Mouse (Mus musculus): ENCODE data around the gene Gje1.

Gje1 gene

GRCm38 (mm10) chr10:14718114-14718513 lies at the start of gene Gje1:
TSS of gene Gje1 (minus strand) at chr10:14718214.
- DNase-seq (ENCODE audit: extremely low spot score) = no peak

- no peak for DNase-seq (ENCODE audit: extremely low spot score)
Measured at GRCm38 (mm10) chr10:14760618-14761017, 42.6 kb upstream of the Gje1 start.

GRCm38 (mm10) chr10:14759665-14760558 lies 41.9 kb upstream of the Gje1 start:
- peak; percentile 29 for DNase-seq (ENCODE audit: extremely low spot score)

DNA sequence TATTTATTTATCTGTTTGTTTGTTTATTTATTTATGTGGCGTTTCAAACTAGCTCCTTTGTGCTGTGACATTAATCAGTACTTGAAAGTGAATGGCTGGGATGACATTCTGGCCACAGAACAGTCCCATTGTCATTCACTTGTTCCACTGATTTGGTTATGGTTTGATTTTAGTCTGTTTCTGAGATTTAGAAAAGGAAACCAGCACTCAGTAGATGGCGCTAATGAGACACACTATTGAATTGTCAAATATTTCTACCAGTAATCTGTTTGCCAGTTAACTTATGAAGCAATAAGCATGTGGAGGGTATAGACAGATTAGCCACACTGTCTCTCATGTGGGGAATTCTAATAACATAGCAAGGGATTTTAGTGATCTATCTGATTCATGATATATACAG lies 16.3 kb upstream of the Gje1 start:
- DNase-seq (ENCODE audit: extremely low spot score) = peak; percentile 39

DNA sequence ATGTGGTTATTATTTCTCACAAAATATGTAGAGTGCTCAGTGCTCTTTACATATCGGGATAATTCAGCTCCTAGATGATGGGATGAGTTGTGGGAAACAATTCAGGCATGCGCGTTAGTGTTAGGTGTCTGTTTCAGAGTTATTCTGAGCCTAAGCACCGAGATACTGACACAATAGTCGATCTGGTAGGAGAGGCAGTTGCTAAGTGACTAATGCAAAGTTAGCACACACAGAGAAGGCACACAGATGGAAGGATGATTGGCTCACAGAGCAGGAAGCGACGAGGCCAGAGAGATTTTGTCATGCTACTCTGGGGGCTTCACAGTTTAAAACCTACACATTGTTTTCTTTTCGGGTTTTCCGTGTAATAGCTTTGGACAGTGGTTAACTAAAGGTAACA lies 7.7 kb upstream of the Gje1 start:
- DNase-seq (ENCODE audit: extremely low spot score) = no peak

GRCm38 (mm10) chr10:14705072-14706066 lies 12.6 kb downstream of the Gje1 start, which contains the start of the genes Vta1 and Nmbr:
TSS of gene Vta1 (minus strand) at chr10:14705560.
TSS of gene Nmbr (plus strand) at chr10:14705591.
- peak; percentile 93 for DNase-seq (ENCODE audit: extremely low spot score)

DNA sequence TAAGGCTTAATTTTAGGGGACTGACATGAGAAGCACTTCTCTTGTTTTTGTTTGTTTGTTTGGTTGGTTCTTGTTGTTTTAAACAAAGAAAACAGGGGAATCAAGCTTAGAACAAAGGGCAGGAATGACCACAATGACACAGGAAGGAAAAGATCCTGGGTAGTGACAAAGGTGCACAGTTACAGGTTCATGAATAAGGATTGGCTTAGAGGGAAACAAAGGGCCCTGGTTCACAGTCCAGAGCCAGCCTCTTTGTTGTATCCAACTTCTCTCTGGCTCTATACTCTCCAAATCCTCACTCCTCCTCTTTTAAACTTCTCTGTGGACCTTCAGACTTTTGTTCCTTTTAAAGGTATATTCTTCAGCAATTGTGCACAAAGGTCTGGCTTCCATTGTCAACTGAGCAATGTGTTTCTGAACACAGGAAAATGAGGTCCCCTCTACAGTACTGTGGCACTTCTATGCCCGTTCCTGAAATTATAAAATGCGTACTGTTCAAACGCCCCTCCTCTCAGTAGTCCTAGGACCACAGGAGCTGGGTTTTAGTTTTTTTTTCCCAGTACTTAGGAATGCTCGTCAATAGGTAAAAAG lies 14.1 kb downstream of the Gje1 start:
- DNase-seq (ENCODE audit: extremely low spot score) = no peak

GRCm38 (mm10) chr10:14703239-14703638 lies 14.8 kb downstream of the Gje1 start:
- DNase-seq (ENCODE audit: extremely low spot score) = no peak

GRCm38 (mm10) chr10:14690349-14690748 lies 27.7 kb downstream of the Gje1 start:
- no peak for DNase-seq (ENCODE audit: extremely low spot score)

DNA sequence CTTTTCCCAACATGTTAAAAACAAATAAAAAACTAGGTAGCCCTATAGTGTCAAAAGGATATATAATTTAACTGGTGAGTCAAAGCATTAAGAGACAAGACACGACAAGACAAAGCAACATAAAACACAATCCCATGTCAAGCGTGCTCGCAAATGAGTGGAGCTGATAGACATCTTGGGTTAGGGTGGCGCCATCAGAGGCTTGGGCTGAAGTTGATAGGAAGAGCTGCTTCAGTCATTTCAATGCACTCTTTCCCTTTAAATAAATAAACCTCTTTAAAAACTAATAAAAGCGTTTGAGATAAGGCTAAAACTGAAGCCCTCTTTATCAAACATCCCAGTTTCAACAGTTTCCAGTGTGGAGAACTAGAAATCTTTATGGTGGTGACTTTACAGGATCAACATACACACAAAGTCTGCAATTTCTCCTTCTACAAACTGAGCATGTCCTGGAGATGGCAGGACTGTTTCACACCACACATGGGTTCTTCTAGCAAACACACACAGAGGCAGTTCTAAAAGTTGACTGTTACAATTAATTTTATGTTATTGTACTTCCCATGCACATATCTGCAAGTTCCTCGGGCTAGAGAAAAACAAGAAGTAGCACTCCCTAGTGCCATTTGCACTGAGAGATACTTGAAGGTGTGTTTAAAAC lies 29.1 kb downstream of the Gje1 start:
- DNase-seq (ENCODE audit: extremely low spot score) = no peak

GRCm38 (mm10) chr10:14685663-14686062 lies 32.4 kb downstream of the Gje1 start:
- DNase-seq (ENCODE audit: extremely low spot score) = no peak

DNA sequence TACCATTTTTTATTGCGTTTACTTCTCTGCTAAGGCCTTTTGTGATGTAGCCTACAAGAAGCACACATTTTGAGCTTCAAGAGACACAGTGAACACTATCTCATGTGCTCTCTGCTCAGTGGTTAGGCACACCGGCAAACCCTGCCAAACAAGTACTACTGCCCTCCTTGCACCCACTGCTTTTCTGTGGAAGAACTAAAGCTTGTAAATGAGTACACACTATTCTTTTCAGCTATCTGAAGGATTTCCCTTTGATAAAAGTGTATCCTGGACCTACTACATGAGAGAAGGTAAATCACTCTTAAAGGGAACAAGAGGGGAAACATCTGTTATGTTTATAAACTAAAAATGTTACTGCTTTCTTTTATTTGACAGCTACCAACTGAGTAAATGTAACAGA lies 51.9 kb downstream of the Gje1 start:
- no peak for DNase-seq (ENCODE audit: extremely low spot score)

All from embryo, embryonic 9.5 days (tissue).